Mouse (Mus musculus): Measurements from ENCODE around the gene Lima1. TPM values are rescaled to one million over a fixed set of nuclear protein-coding genes. Genes with fewer than 3 reads are reported as not detected.

Gene Lima1
- polyA plus RNA-seq, 1 experiment from 2014 or later, result 77.1 TPM

GRCm38 (mm10) chr15:99847937-99848336 lies 27.3 kb downstream of the Lima1 start:
- H3K9ac ChIP-seq (ENCODE audit: low read length), result no peak overlapping the region
- H3K27me3 ChIP-seq (ENCODE audit: control insufficient read depth, insufficient read depth, low read length), result no peaks in the 10 kb centered on the region
- no peaks in the 10 kb centered on the region for H3K36me3 ChIP-seq (ENCODE audit: control insufficient read depth, insufficient read depth, low read length)
- TF ChIP-seq CTCF (IDR thresholded peaks at IDR 0.05; ENCODE audit: low read depth) (no peak), EP300 (optimal IDR thresholded peaks at IDR 0.05) (no peak)
- H3K9me3 ChIP-seq (ENCODE audit: control insufficient read depth, low read length), result no peaks in the 10 kb centered on the region
- DNase-seq (ENCODE audit: low spot score), result no peak
- H3K4me1 ChIP-seq (replicated peaks; ENCODE audit: control insufficient read depth, insufficient read depth), result 0 out of 2 replicates have a peak, but pooled peaks cover 3% of the 10 kb centered on the region
- no peak for ATAC-seq (ENCODE audit: low FRiP score, low TSS enrichment)
- H3K27ac ChIP-seq (replicated peaks), result peak overlapping the region; percentile 80
- peak overlapping the region; percentile 5; the same call in 1 of the 2 replicates for H3K4me2 ChIP-seq (replicated peaks; ENCODE audit: low read depth)
- 24% methylated on average over 8 of the region's 8 CpGs for WGBS
- no peak overlapping the region for H3K4me3 ChIP-seq (ENCODE audit: low read depth, low read length)

- Histone ChIP-seq H3K27me3 (ENCODE audit: control insufficient read depth, insufficient read depth, low read length) (no peaks in the 10 kb centered on the region), H3K4me3 (ENCODE audit: low read depth, low read length) (no peak overlapping the region), H3K4me2 (replicated peaks; ENCODE audit: low read depth) (no peak overlapping the region; the same call in 1 of the 2 replicates), H3K9me3 (ENCODE audit: control insufficient read depth, low read length) (no peaks in the 10 kb centered on the region), H3K4me1 (replicated peaks; ENCODE audit: control insufficient read depth, insufficient read depth) (0 out of 2 replicates have a peak, but pooled peaks cover 3% of the 10 kb centered on the region), H3K9ac (ENCODE audit: low read length) (no peak overlapping the region), H3K27ac (replicated peaks) (peak overlapping the region; percentile 80), H3K36me3 (ENCODE audit: control insufficient read depth, insufficient read depth, low read length) (no peaks in the 10 kb centered on the region)
- no peak for TF ChIP-seq CTCF (IDR thresholded peaks at IDR 0.05; ENCODE audit: low read depth)
- no peak for TF ChIP-seq EP300 (optimal IDR thresholded peaks at IDR 0.05)
- WGBS, result 18% methylated on average over 13 of the region's 13 CpGs
- DNase-seq (ENCODE audit: low spot score), result no peak
- ATAC-seq (ENCODE audit: low FRiP score, low TSS enrichment), result 0 out of 2 replicates have a peak, but pooled peaks have one; percentile 31
Measured at GRCm38 (mm10) chr15:99847207-99847881, 27.9 kb downstream of the Lima1 start.

- Histone ChIP-seq H3K4me3 (ENCODE audit: low read depth, low read length) (no peak overlapping the region), H3K27me3 (ENCODE audit: control insufficient read depth, insufficient read depth, low read length) (no peaks in the 10 kb centered on the region), H3K27ac (replicated peaks) (peak overlapping the region; percentile 80), H3K9me3 (ENCODE audit: control insufficient read depth, low read length) (no peaks in the 10 kb centered on the region), H3K36me3 (ENCODE audit: control insufficient read depth, insufficient read depth, low read length) (no peaks in the 10 kb centered on the region), H3K4me1 (replicated peaks; ENCODE audit: control insufficient read depth, insufficient read depth) (0 out of 2 replicates have a peak, but pooled peaks cover 3% of the 10 kb centered on the region), H3K4me2 (replicated peaks; ENCODE audit: low read depth) (no peak overlapping the region; the same call in 1 of the 2 replicates), H3K9ac (ENCODE audit: low read length) (no peak overlapping the region)
- no peak for TF ChIP-seq EP300 (optimal IDR thresholded peaks at IDR 0.05)
- no peak for TF ChIP-seq CTCF (IDR thresholded peaks at IDR 0.05; ENCODE audit: low read depth)
- 20% methylated on average over 6 of the region's 6 CpGs for WGBS
- ATAC-seq (ENCODE audit: low FRiP score, low TSS enrichment), result peak; percentile 74
- no peak for DNase-seq (ENCODE audit: low spot score)
Measured at GRCm38 (mm10) chr15:99846633-99847032, 28.6 kb downstream of the Lima1 start.

DNA sequence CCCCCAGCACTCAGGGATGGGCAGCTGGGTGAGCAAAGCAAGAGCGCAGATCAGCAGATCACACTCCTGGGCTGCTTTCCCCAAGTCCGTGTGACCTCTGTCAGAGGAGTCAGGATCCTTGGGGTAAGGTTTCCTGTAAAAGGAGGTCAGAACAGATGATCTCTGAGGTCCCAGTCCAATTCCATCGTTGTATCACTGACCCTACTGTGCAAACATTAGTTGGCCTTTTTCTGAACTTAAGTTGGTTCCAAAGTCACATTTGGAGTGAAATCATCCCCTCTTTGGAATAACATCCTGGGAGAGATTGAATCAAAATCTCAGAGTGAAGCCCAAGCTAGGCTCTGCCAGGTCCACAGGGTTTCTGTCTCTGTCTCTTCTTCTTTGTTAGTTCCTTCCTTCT lies 31.4 kb downstream of the Lima1 start:
- TF ChIP-seq CTCF (IDR thresholded peaks at IDR 0.05; ENCODE audit: low read depth) (no peak), EP300 (optimal IDR thresholded peaks at IDR 0.05) (no peak)
- ATAC-seq (ENCODE audit: low FRiP score, low TSS enrichment), result no peak
- no peak overlapping the region for H3K4me3 ChIP-seq (ENCODE audit: low read depth, low read length)
- H3K9me3 ChIP-seq (ENCODE audit: control insufficient read depth, low read length), result no peaks in the 10 kb centered on the region
- no peak overlapping the region for H3K27ac ChIP-seq (replicated peaks)
- 0 out of 2 replicates have a peak, but pooled peaks cover 3% of the 10 kb centered on the region for H3K4me1 ChIP-seq (replicated peaks; ENCODE audit: control insufficient read depth, insufficient read depth)
- 71% methylated on average over 3 of the region's 3 CpGs for WGBS
- no peaks in the 10 kb centered on the region for H3K36me3 ChIP-seq (ENCODE audit: control insufficient read depth, insufficient read depth, low read length)
- H3K4me2 ChIP-seq (replicated peaks; ENCODE audit: low read depth), result no peak overlapping the region
- H3K27me3 ChIP-seq (ENCODE audit: control insufficient read depth, insufficient read depth, low read length), result no peaks in the 10 kb centered on the region
- no peak overlapping the region for H3K9ac ChIP-seq (ENCODE audit: low read length)
- no peak for DNase-seq (ENCODE audit: low spot score)

GRCm38 (mm10) chr15:99839910-99840309 lies 35.3 kb downstream of the Lima1 start:
- no peak for TF ChIP-seq EP300 (optimal IDR thresholded peaks at IDR 0.05)
- peak; percentile 66 for TF ChIP-seq CTCF (IDR thresholded peaks at IDR 0.05; ENCODE audit: low read depth)
- H3K9me3 ChIP-seq (ENCODE audit: control insufficient read depth, low read length), result no peaks in the 10 kb centered on the region
- WGBS, result 53% methylated on average over 2 of the region's 2 CpGs
- H3K4me1 ChIP-seq (replicated peaks; ENCODE audit: control insufficient read depth, insufficient read depth), result no peaks in the 10 kb centered on the region
- ATAC-seq (ENCODE audit: low FRiP score, low TSS enrichment) (peak; percentile 62), DNase-seq (ENCODE audit: low spot score) (peak; percentile 78)
- no peak overlapping the region for H3K4me2 ChIP-seq (replicated peaks; ENCODE audit: low read depth)
- H3K27me3 ChIP-seq (ENCODE audit: control insufficient read depth, insufficient read depth, low read length), result no peaks in the 10 kb centered on the region
- no peaks in the 10 kb centered on the region for H3K36me3 ChIP-seq (ENCODE audit: control insufficient read depth, insufficient read depth, low read length)
- H3K4me3 ChIP-seq (ENCODE audit: low read depth, low read length), result no peak overlapping the region
- H3K27ac ChIP-seq (replicated peaks), result no peak overlapping the region; the same call in 1 of the 2 replicates
- no peak overlapping the region for H3K9ac ChIP-seq (ENCODE audit: low read length)

DNA sequence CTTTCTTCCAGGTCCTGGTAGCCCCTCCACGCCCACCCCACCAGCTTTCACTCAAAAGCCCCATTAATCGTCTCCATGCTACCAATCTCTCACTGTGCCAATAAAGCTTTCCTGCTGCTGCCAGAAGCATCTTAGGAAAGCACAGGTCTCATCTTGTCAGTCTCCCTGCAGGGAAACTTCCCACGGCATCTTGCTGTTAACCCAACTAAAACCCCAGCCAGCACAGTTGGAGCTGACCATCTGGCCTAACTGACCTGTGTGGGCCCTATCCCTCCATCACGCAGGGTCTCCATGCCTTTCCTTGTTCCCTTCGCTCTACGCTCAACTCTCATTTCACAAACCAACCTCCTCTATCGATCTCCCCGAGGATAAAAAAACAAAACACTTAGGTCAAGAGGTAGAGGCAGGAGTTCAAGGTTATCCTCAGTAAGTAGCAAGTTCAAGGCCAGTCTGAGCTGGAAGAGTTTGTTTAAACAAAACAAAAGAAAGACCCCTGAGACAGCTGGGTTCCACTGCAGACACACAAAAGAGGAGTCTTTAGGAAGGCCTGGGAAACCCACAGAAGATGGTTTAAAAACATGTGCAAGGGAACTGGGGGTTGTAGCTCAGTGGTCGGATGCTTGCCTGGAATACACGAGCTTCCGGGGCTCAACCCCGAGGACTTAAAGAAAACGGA lies 36.0 kb downstream of the Lima1 start:
- Histone ChIP-seq H3K4me2 (replicated peaks; ENCODE audit: low read depth) (no peak overlapping the region), H3K36me3 (ENCODE audit: control insufficient read depth, insufficient read depth, low read length) (no peaks in the 10 kb centered on the region), H3K27ac (replicated peaks) (no peak overlapping the region), H3K4me3 (ENCODE audit: low read depth, low read length) (no peak overlapping the region), H3K27me3 (ENCODE audit: control insufficient read depth, insufficient read depth, low read length) (no peaks in the 10 kb centered on the region), H3K9me3 (ENCODE audit: control insufficient read depth, low read length) (no peaks in the 10 kb centered on the region), H3K9ac (ENCODE audit: low read length) (no peak overlapping the region), H3K4me1 (replicated peaks; ENCODE audit: control insufficient read depth, insufficient read depth) (no peaks in the 10 kb centered on the region)
- DNase-seq (ENCODE audit: low spot score) (no peak), ATAC-seq (ENCODE audit: low FRiP score, low TSS enrichment) (no peak)
- TF ChIP-seq EP300 (optimal IDR thresholded peaks at IDR 0.05) (no peak), CTCF (IDR thresholded peaks at IDR 0.05; ENCODE audit: low read depth) (no peak)
- WGBS, result 76% methylated on average over 13 of the region's 13 CpGs

Measured in stomach, postnatal 0 days (tissue).